Mouse (Mus musculus): ENCODE measurements around the gene Tspan5.

Tspan5 gene

DNA sequence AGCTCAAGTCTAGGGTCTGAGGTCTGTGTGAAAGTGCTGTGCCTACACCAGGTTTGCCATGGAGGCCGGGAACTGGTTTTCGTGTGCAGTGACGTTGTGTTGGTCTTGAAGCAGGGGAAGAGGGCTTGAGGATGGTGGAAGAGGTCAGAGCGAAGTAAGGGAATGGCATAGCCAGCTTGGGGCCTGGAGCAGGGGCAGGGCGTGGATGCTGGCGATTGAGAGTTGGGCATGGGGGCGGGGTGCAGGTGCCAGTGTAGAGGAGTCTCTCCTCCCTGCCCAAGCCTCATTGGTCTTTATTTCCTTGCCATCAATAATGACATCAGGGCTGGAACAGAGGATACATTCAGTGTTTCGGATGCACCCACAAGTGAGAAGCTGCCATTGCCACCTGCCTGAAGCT is 67.5 kb downstream of the Tspan5 start:
- no peak for DNase-seq (ENCODE audit: low spot score)

- DNase-seq (ENCODE audit: low spot score), result no peak
Observed at GRCm38 (mm10) chr3:138812565-138812964, 70.6 kb downstream of the Tspan5 start.

GRCm38 (mm10) chr3:138813139-138813810 is 71.3 kb downstream of the Tspan5 start:
- no peak for DNase-seq (ENCODE audit: low spot score)

DNA sequence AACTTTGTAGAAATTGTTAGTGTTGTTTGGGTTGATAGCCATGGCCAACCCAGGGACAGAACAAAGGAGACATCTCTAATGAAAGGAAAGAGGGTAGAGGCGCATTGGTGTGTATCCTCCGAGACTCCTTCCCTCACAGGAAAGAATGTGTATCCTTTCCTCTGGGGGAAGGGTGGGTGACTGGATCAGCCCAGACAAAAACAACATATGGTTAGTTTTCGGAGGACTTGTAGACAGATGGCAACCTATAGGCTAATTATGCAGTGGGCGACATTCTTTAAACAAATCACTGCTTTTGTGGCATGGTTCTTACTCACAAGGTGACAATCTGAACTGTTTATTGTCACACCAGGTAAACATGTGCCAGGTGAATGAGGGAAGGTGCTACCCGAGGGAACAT is 72.5 kb downstream of the Tspan5 start:
- DNase-seq (ENCODE audit: low spot score), result no peak

DNA sequence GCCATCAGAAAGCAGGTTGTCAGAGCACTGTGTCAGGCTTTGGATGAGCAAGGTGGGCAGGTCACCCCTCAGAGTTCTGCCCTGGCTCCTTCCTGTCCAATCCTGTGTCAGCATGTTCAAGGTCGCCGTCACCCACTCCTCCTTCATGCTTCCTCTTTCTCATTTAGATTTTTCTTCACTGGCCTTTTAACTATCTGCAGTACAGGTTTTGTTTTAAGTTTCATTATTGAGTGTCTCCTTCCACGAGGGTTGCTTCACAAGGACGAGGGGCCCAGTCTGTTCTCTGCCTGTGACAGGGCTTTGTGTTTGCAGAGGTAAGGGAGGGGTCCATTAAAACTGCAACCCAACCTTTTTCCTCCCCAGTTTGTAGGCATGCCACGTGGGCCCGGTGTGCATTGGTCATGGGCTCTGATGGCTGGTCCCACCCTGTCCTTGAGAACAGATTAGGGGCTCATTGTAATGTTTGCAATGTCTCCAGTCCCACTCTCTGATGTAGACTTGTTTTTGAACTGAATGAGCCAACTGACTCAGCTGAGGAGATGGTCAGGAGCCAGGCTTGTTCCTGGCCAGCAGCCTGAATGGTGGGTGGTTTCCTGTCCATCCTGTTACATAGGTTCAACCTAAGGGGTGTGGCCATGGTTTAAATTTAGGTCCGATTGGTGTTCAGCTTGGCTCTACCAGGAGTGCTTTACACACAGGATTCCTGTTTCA is 73.3 kb downstream of the Tspan5 start:
- DNase-seq (ENCODE audit: low spot score), result no peak

DNA sequence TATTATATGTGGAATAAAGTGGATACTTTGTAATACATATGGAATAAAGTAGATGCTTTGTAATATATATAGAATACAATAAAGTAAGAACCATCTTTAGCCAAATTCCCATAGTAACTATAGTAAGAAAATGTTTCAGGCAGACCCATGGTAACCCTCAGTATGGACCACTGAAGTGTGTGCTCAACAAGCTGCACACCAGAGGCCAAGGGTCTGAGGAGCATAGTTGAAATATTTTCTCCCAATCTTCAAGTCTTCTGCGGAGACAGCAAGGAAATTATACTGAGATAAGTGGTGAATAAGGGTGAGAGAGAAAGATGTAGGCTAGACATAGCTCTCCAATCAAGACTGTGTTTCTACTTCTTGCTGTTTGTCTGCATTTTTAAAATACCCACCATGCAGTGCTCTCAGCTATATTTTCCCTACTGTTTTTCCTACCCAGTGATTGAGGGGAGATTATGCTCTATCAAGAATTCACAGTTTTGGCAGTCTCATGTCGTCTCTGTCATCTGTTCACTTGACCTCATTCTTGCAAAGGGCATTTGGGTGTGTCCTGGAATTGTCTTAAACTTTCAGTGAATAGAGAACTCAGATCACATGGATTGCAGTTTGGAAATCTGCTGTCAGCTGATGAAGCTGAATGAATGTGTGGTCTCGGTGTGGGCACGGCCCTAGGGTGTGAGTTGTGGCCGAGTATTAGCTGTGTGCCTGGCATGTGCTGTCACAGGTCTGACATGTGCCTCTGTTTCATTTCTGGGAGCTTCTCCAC is 75.1 kb downstream of the Tspan5 start:
- DNase-seq (ENCODE audit: low spot score), result no peak

DNA sequence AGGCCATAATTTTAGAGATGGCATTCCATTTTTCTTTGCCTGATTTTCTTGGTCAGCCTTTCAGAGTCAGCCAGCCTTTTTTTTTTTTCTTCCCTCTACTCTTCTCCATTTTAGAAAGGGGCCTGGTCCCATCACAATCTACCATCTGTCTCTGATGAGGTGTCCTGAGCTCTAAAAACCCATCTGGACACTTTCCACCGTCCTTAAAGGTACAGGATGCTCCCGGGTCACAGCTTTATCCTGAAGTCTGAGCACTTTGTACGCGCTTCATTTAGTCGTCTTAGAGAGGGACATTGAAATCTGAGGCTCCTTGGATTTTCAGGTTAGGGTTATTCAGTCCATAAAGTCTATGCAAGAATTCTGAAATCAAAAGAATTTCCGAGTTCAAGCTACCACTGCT is 77.9 kb downstream of the Tspan5 start:
- no peak for DNase-seq (ENCODE audit: low spot score)

GRCm38 (mm10) chr3:138820296-138820695 is 78.3 kb downstream of the Tspan5 start:
- no peak for DNase-seq (ENCODE audit: low spot score)

GRCm38 (mm10) chr3:138821886-138822445 is 80.0 kb downstream of the Tspan5 start:
- peak; percentile 66 for DNase-seq (ENCODE audit: low spot score)

DNA sequence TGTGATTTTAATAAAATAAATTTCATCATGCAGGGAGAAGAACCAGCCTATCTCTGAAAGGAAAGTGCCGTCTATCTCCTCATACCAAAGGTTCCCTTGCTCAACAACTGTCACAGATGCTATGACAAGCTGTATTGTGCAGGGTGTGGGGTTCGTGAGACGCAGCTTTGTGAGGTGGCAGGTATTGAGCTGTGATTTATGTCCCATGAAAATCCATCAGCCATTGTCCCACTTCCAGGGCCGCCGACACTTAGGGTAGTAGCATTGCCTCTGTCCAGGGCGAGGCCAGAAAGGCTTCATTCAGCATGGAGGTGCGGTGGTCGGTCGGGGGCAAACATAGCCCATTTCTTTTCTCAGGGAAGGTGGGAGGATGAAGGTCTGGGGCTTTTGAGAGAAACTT is 81.9 kb downstream of the Tspan5 start:
- peak; percentile 52 for DNase-seq (ENCODE audit: low spot score)

- no peak for DNase-seq (ENCODE audit: low spot score)
Observed at GRCm38 (mm10) chr3:138825296-138825695, 83.3 kb downstream of the Tspan5 start.

- DNase-seq (ENCODE audit: low spot score), result no peak
Observed at GRCm38 (mm10) chr3:138826243-138826800, 84.3 kb downstream of the Tspan5 start.

- DNase-seq (ENCODE audit: low spot score), result no peak
Observed at GRCm38 (mm10) chr3:138832827-138833517, 91.0 kb downstream of the Tspan5 start.

GRCm38 (mm10) chr3:138834174-138834573 is 92.2 kb downstream of the Tspan5 start:
- no peak for DNase-seq (ENCODE audit: low spot score)

- DNase-seq (ENCODE audit: low spot score), result no peak
Observed at GRCm38 (mm10) chr3:138836937-138837336, 94.9 kb downstream of the Tspan5 start.

DNA sequence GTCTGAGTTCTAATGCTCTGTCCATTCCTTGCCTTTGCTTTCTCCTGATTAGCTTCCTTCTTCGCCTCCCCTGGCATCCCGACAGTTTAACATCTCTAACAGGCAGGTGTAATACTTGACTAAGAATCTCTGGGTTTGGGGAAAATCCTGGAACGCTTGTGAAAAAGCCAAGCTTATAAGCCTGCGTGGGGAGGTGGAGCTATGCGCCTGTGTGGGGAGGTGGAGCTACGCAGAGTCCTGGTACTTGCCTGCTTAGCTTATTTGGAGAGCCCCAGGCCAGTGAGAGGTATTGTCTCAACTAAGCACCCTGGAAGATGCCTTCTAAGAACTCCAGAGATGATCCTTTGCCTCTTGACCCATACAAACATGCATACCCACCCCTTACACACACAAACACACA is 95.7 kb downstream of the Tspan5 start:
- no peak for DNase-seq (ENCODE audit: low spot score)

DNA sequence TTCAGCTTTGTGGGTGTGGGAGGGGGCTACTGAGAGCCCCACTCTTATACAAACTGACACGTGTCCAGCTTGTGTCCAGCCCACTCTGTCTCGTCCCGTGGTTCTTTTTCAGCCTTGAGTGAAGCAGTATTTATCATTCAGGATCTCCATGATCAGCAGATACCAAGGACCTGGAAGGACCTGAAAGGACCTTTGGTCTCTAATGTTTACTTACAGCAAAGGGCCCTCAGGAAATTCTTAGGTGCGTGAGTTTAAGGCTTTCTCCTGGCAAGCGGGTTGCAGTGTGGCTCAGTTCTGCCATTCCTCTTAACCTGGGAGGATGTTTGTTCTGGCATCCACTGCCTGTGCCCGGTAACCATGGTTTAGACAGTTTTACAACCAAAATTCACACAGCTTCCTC is 97.7 kb downstream of the Tspan5 start:
- no peak for DNase-seq (ENCODE audit: low spot score)

DNA sequence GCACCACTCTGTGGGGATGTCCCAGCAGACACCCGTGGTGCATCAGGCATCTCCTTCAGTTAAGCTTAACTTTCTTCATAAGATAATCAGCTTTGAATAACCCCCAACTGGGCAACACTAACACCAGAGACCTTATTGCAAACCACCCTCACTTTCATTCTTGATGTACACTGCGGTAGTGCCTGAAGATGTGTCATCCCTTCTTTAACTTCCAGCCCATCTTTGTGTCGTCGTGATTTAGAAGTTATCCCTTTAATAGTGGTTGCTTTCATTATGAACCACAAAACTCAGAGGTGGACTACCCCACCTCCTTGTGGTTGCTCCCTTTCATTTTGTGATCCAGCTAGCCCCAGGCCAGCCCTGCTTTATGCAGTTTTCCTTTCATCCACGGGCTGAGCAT is 99.3 kb downstream of the Tspan5 start:
- DNase-seq (ENCODE audit: low spot score), result no peak

DNA sequence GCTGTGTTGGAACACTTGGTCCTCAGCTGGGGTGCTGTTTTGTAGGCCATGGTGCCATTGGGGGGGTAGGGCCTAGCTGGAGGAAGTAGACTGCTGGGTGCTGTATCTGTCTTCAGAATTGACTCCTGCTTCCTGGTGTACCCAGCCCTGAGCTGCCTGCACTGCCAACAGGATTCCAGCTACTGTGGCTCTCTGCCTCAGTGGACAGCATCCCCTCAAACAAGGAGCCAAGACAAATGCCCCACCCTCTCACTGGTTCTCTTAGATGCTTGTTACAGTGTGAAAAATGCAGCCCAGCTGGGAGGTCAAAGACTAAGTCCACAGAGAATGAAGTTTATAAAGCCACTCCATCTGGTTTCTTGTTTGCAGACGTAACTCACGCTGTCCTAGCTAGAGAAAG is 101.2 kb downstream of the Tspan5 start:
- DNase-seq (ENCODE audit: low spot score), result no peak

DNA sequence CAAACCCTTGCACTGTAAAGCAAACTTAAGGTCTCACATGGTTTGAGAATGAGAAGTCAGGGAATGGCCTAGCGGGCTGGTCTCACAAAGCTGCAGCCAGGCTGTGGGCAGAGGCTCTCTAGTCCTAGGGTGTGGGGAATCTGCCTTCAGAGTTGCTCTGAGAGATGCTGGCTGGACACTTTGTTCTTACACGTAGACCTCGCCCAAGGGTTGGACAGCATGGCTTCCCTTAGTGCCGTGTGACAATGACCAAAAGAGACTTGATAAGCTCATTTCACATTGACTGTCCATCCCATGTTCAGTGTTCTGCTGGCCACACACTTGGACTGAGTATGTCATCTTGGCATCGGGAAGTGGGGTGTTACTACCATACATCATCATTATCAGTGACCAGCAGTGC is 101.6 kb downstream of the Tspan5 start:
- DNase-seq (ENCODE audit: low spot score), result no peak

DNA sequence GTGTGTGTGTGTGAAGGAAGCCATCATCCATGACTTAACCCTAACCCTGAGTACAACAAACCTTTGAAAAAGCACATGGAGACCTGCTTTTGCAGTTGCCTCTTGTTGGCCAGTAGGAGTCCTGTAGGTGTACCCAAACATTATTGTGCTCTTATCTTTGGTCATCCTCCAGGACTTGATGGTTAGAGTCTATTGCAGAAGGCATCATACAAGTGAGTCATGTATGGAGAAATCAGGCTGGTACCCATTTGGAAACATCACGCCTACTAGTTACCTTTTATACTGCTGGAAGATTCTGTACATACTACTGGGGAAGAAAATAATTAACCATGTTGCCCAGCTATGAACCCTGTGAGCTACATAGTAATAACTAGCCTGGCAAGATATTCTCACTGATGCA is 103.8 kb downstream of the Tspan5 start:
- no peak for DNase-seq (ENCODE audit: low spot score)

DNA sequence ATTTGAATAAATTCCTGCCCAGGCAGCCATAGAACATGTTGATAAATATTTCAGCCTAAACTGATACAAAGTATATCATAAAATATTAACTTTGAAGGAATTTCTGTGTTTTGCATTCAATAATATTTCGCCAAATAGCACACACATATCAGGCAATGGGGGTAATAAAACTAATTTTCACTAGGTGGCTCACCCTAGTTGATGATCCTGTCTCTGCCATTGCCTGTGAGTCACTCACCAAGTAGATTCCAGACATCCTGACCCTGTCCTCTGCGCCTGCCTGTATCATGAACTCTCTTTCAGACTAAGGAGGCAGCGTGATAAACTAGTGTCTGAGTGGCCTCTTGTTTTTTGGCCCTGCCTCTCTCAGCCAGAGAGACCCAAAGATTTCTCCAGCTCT is 105.8 kb downstream of the Tspan5 start:
- DNase-seq (ENCODE audit: low spot score), result no peak
